Mouse (Mus musculus) monocyte, adult 59 days (primary cell): ENCODE measurements around the gene Nr1i3. TPM values are rescaled to one million over a fixed set of nuclear protein-coding genes. Genes with fewer than 3 reads are reported as not detected.

Experiments
- total RNA-seq, 2 experiments: library from RNA; stranded (reverse); gene quantifications; one replicate each; pipeline ENCODE4 v1.2.4; 2023

Gene Nr1i3
- not detected for total RNA-seq

DNA sequence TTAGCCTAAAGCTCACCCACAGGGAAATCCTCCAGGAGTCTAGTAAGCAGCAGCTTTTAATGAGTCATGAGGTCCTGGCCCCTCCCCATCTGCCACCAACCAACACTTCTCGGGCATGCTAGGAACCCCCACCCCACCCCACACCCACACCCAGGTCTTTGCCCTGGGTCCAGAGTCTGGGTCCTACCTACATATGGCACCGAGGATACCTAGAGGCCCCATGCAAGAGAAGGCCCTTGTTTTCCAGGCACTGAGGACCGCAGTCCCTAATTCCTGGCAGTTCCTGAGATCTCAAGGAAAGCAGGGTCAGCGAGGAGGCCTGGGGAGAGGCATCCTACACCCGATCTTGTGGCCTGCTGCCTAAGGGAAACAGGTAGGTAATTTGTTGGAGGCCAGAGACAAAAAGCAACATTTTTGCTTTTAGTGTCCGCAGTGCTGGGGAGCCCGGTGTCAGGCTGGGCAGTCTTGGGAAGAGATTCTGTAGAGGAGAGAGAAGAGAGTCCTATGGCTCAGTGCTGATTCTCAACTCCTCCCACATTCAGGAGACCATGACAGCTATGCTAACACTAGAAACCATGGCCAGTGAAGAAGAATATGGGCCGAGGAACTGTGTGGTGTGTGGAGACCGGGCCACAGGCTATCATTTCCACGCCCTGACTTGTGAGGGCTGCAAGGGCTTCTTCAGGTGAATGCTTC lies at the start of gene Nr1i3:
Gene Nr1i3 (plus strand): TSS at position 170 of the 696 bp plus-strand sequence.

DNA sequence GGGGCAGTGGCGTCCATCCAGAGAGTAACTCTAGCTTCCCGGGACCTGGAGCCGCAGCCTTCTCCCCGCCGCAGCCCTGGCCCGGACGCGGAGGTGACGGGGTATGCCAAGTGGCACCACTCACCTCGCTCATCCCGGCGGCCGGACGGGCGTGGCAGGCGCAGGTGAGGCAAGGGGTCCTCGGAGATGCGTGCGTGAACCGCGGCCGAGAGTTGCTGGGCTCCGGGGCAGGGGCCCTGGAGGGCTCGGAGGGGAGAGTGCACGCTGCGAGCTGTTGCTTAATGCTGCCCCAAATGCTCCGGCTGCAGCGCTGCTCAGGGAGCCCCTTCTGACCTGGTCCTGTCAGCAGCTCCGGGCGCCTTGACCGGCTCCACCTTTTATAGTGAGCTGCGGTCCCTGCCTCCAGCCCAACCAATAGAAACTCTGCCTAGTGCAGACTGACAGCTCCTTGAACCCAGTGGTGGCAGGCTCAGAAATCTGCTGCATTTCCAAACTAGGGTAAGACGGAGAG lies 17.8 kb upstream of the Nr1i3 start, which contains the start of gene Pcp4l1:
Gene Pcp4l1 (minus strand): TSS at position 382 of the 511 bp plus-strand sequence.

DNA sequence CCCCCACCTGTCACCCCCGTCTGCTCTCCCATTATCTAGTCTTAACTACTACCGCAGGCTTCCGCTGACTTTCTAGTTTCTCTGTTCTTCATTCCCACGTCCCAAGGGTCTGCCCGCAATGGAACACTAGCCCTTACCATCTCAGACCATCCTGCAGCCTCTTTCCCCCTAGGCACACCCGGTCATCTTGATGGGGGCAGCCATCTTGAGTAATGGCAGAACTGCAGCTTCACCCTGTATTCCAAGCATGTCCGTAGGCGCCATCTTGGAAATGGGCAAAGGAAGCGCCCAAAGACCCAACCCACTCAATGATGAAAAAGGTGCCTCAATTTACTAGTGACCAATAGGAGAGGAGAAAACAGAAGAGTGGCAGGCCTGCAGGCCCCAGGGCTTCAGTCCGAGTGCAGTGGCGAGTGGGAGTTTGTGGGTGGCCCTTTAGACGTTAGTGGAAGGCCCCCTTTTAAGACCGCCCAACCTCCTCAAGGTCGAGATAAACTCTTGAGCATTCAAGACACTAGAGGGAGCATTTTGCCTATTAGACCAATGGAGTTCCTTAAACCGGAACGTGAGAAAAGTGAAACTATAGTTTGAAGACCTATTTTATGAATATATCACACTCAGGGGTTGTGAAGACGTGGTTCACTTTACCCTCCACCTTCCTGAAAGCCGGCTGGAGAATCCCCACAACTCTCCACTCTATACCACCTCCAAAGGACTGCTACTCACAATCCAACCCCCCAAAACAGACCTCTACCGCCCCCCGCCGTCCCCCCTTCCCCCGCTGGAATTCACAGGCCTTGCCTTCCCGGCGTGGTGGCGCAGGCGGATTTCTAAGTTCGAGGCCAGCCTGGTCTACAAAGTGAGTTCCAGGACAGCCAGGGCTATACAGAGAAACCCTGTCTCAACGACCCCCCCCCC lies 8.7 kb downstream of the Nr1i3 start, which contains the start of gene Tomm40l:
Gene Tomm40l (minus strand): TSS at position 277 of the 918 bp plus-strand sequence.

DNA sequence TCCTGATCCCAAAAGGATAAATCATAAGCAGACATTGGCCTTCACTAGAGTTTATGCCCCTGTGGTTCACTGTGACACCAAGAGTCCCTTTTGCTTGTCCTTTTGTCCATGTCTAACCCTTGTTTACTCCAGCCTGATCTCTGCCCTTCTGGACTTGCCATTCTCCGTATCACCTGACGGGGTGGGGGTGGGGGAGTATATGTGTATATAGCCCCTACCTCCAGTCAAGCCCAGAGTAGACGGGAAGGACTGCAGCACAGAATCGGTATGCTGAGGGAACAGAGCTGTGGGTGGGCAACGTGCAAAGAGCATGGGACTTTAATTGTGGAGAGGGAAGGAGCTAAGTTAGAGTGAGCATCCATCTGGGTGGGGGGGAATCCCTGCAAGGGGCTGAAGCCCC lies 11.1 kb downstream of the Nr1i3 start, which contains the start of gene Apoa2:
Gene Apoa2 (plus strand): TSS at position 198 of the 400 bp plus-strand sequence.

DNA sequence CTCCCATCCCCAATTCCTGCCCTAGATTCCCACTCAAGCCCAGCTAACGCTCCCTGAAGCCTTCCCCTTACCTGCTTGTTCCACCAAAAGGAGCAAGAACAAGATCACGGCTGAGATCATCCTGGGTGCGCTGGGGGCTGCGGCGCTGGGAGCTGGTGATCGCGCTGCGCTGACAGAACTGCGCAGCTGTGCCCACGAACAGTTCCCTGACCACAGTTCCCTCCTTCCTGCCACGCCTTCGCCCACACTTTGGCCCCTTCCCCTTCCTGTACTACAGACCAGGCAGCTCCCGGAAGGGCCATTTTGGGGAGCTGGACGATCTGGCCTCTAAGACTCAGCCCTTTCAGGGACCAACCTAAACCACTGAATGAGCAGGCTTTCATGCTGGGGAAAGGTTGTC lies 20.4 kb downstream of the Nr1i3 start, which contains the start of gene Fcer1g:
Gene Fcer1g (minus strand): TSS at position 240 of the 400 bp plus-strand sequence.

DNA sequence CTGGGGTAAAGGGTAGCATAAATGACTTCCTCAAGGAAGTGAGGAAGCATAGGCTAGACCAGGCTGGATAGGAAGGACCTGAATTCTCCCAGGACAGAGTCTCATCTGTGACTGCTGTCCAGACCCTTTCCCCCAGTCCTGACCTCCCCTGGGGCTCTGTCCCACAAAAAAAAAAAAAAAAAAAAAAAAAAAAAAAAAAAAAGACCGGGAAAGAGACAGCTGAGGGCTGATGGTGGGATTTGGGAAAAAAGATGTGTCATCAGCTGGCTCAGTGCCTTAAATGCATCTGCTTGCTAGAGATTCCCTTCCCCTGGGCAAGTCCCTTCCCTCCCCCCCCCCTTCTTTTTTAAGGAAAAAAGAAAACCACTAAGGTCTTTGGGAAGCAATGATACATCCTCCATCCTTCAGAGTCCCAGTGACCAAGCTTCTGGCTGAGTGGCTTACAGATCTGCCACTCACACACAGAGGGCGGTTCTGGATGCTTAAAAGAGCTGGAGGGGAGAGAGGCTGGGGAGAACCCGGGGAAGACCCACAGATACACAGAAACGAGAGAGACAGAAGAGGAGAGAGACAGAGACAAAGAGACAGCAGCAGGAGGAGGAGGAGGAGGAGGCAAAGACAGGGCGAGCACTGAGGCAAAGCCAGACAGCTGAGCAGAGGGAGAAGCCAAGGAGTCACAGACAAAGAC lies 36.3 kb downstream of the Nr1i3 start, which contains the start of gene Adamts4:
Gene Adamts4 (plus strand): TSS at position 509 of the 688 bp plus-strand sequence.

DNA sequence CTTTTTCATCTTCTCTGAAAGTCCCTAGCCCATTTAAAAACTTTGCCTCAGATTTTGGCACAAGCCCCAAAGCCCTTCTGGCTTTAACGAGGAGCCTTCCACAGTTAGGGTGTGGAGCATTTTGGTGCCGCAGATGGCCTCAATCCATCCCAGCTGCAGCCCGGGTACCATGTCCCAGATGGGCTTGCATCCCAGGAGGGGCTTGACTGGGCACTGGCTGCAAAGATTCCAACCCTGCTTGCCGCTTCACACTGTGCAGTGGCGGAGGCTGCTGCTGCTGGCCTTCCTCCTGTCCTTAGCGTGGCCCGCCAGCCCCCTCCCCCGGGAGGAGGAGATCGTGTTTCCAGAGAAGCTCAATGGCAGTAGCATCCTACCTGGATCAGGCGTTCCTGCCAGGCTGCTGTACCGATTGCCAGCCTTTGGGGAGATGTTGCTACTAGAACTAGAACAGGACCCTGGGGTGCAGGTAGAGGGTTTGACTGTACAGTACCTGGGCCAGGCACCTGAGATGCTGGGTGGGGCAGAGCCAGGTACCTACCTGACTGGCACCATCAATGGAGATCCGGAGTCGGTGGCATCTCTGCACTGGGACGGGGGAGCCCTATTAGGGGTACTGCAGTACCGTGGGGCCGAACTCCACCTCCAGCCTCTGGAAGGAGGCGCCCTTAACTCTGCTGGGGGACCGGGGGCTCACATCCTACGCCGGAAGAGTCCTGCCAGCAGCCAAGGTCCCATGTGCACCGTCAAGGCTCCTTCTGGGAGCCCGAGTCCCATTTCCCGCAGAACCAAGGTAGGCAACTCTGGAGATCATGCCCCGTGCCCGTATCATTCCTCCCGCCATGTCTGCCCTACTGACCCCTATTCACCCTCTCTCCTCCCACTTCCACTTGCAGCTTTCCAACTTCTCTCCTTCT lies 37.2 kb downstream of the Nr1i3 start, which contains the start of gene Ndufs2:
Gene Ndufs2 (minus strand): TSS at position 709 of the 914 bp plus-strand sequence.

DNA sequence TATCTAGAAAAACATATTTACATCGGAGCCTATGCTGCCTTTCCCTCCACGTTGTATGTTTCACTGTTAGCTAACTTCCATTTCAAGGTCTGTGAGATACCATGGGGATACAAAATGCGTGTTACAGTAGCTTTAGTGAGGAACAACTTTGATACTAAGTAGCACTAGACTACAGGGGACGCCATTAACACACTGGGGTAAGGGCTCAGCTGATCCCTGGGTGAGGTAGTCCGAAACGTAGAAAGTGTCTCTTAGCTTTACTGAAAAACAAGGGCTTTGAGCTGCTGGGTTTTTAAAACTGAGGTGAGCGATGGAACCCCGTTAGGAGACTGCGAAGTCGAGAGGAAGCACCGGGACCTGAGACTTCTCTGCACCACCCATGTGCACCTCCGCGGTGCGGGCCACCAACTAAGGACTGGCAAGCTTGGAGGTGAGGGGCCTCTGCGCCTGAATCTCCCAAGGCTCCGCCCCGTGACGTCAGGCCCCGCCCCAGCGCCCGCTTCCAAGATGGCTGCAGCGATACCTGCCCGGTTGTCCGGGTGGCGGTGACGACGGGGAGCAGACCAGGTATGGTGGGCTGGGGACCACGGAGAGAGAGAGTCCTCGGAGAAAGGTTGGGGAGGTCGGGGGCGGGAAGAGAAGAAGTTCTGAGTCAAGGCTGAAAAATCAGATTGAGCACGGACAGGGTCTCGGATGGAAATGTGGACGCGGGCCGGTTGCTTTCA lies 56.2 kb downstream of the Nr1i3 start, which contains the start of gene B4galt3:
Gene B4galt3 (plus strand): TSS at position 481 of the 725 bp plus-strand sequence.

Other genes starting within 250 kb of the Nr1i3 start
- gene Fcgr2b, start 237.4 kb upstream of the Nr1i3 start, total RNA-seq, result 100 to 1,000 TPM; 211 to 238 TPM
- 100 to 1,000 TPM in 1 of 2 experiments, 10 to 100 TPM in 1; 79.6 to 109 TPM for gene Fcgr4, start 195.1 kb upstream of the Nr1i3 start, total RNA-seq
- 100 to 1,000 TPM; 435 to 496 TPM for gene Fcgr3, start 149.0 kb upstream of the Nr1i3 start, total RNA-seq
- gene Cfap126, start 100.1 kb upstream of the Nr1i3 start, total RNA-seq, result 1 to 10 TPM; 2.3 to 4.7 TPM
- 100 to 1,000 TPM; 116 to 122 TPM for gene Sdhc, start 63.4 kb upstream of the Nr1i3 start, total RNA-seq
- not detected for gene Mpz, start 63.3 kb upstream of the Nr1i3 start, total RNA-seq
- not detected for gene Pcp4l1, start 17.7 kb upstream of the Nr1i3 start, total RNA-seq
- gene Tomm40l, start 8.5 kb downstream of the Nr1i3 start, total RNA-seq, result 10 to 100 TPM; 20.6 to 23.0 TPM
- not detected for gene Apoa2, start 11.1 kb downstream of the Nr1i3 start, total RNA-seq
- 1,000 to 10,000 TPM; 1,527 to 1,601 TPM for gene Fcer1g, start 20.4 kb downstream of the Nr1i3 start, total RNA-seq
- not detected for gene Adamts4, start 36.5 kb downstream of the Nr1i3 start, total RNA-seq
- gene Ndufs2, start 37.4 kb downstream of the Nr1i3 start, total RNA-seq, result 100 to 1,000 TPM; 132 to 148 TPM
- gene B4galt3, start 56.4 kb downstream of the Nr1i3 start, total RNA-seq, result 10 to 100 TPM; 42.2 to 55.5 TPM
- gene Ppox, start 67.2 kb downstream of the Nr1i3 start, total RNA-seq, result 10 to 100 TPM; 37.6 to 41.1 TPM
- gene Usp21, start 74.0 kb downstream of the Nr1i3 start, total RNA-seq, result 10 to 100 TPM; 48.0 to 55.5 TPM
- 10 to 100 TPM; 66.5 to 66.8 TPM for gene Ufc1, start 81.1 kb downstream of the Nr1i3 start, total RNA-seq
- gene Dedd, start 115.2 kb downstream of the Nr1i3 start, total RNA-seq, result 10 to 100 TPM; 25.3 to 26.8 TPM
- 10 to 100 TPM; 20.2 to 21.3 TPM for gene Nit1, start 131.7 kb downstream of the Nr1i3 start, total RNA-seq
- gene Pfdn2, start 131.7 kb downstream of the Nr1i3 start, total RNA-seq, result 10 to 100 TPM; 54.1 to 92.1 TPM
- not detected for gene Klhdc9, start 146.8 kb downstream of the Nr1i3 start, total RNA-seq
- 1 to 10 TPM; 7.3 to 8.1 TPM for gene Nectin4, start 156.1 kb downstream of the Nr1i3 start, total RNA-seq
- gene Arhgap30, start 175.0 kb downstream of the Nr1i3 start, total RNA-seq, result 100 to 1,000 TPM; 286 to 288 TPM
- gene Usf1, start 197.3 kb downstream of the Nr1i3 start, total RNA-seq, result 100 to 1,000 TPM; 195 to 199 TPM
- gene Tstd1, start 204.9 kb downstream of the Nr1i3 start, total RNA-seq, result 1 to 10 TPM; 9.1 to 9.9 TPM
- gene F11r, start 223.6 kb downstream of the Nr1i3 start, total RNA-seq, result 10 to 100 TPM in 1 of 2 experiments, 1 to 10 TPM in 1; 8.2 to 11.3 TPM